Mouse (Mus musculus) stomach, embryonic 14.5 days (tissue): ENCODE data around the gene Ptbp3. TPM values are rescaled to one million over a fixed set of nuclear protein-coding genes. Genes with fewer than 3 reads are reported as not detected.

Experiments used
- ATAC-seq: fragments of 200-750 bp; cut with Nextera tagmentation; 2 replicates; pipeline ENCODE4 v1.8.0; 2017; ENCODE audit warnings: low read depth, moderate TSS enrichment; ENCODE audit not compliant: insufficient number of reproducible peaks, insufficient read depth, low FRiP score
- H3K27ac ChIP-seq: fragments of 300-500 bp; sonication (generic); 2 replicates; pipeline ENCODE4 v1.5.1; 2014; ENCODE audit warnings: mild to moderate bottlenecking, low read length, moderate library complexity, mixed read lengths
- H3K27me3 ChIP-seq: fragments of 300-500 bp; sonication (generic); 2 replicates; pipeline ENCODE4 v1.6.1; 2014; ENCODE audit warnings: low read length, control low read depth, mixed read lengths; ENCODE audit not compliant: control insufficient read depth, insufficient read depth
- H3K36me3 ChIP-seq: fragments of 300-500 bp; sonication (generic); 2 replicates; pipeline ENCODE4 v1.6.1; 2014; ENCODE audit warnings: mild to moderate bottlenecking, control low read depth, low read length, moderate library complexity, mixed read lengths; ENCODE audit not compliant: control insufficient read depth, insufficient read depth
- H3K4me1 ChIP-seq: fragments of 300-500 bp; sonication (generic); 2 replicates; pipeline ENCODE4 v1.6.1; 2014; ENCODE audit warnings: low read length, control low read depth, mixed read lengths; ENCODE audit not compliant: control insufficient read depth, insufficient read depth
- H3K4me2 ChIP-seq: fragments of 300-500 bp; sonication (generic); replicated peaks from 2 replicates; pipeline ENCODE4 v1.6.1; 2014; ENCODE audit warnings: low read depth, low read length, control low read depth
- H3K4me3 ChIP-seq: fragments of 300-500 bp; sonication (generic); 2 replicates; pipeline ENCODE4 v1.5.1; 2014; ENCODE audit warnings: low read depth, low read length, control low read depth
- H3K9ac ChIP-seq: fragments of 300-500 bp; sonication (generic); replicated peaks from 2 replicates; pipeline ENCODE4 v1.6.1; 2014; ENCODE audit warnings: low read depth, mild to moderate bottlenecking, control low read depth, low read length, moderate library complexity, mixed read lengths
- H3K9me3 ChIP-seq: fragments of 300-500 bp; sonication (generic); 2 replicates; pipeline ENCODE4 v1.6.1; 2016; ENCODE audit warnings: low read depth, low read length, control low read depth; ENCODE audit not compliant: control insufficient read depth
- WGBS: fragments of 180-500 bp; shearing (Covaris S2); extraction: QIAGEN DNeasy Blood & Tissue Kit; methylation state at CpG from one replicate; pipeline ENCODE4 v1.1.7; 2014; 5-methylcytosine and 5-hydroxymethylcytosine counted together
- polyA plus RNA-seq: library from polyadenylated mRNA; unstranded; fragments of >200 nt; fragmentation: Nextera tagmentation; extraction: Ambion mirVana; gene quantifications from 2 replicates; pipeline ENCODE4 v1.2.1, GENCODE M21; 2014

Ptbp3 gene
- polyA plus RNA-seq, 1 experiment from 2014 or later = 76.0 TPM

DNA sequence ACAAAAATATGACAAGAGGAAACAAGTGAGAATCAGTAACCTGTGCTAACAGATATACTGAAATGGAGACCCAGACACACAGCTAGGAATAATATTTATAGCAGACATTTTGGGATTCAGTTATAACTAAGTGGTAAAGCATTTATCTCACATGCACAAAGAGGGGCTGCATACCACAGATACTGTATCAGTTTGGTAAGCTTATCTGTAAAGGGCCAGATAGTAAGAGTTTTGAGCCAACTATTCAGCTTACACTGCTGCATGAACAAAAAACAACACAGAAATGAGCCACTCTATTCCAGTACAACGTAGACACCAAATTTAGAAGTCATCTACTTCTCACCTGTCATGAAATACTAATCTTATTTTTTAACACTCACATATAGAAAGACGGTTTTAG, 15.9 kb downstream of the Ptbp3 start:
- Histone ChIP-seq H3K27ac (no peak overlapping the region), H3K9ac (no peak overlapping the region), H3K36me3 (no peaks in the 10 kb centered on the region), H3K27me3 (no peaks in the 10 kb centered on the region), H3K4me1 (0 out of 2 replicates have a peak, but pooled peaks cover 2% of the 10 kb centered on the region), H3K9me3 (no peaks in the 10 kb centered on the region), H3K4me3 (no peak overlapping the region), H3K4me2 (no peak overlapping the region)
- no peak for ATAC-seq
- 57% methylated on average over 2 of the region's 2 CpGs for WGBS

DNA sequence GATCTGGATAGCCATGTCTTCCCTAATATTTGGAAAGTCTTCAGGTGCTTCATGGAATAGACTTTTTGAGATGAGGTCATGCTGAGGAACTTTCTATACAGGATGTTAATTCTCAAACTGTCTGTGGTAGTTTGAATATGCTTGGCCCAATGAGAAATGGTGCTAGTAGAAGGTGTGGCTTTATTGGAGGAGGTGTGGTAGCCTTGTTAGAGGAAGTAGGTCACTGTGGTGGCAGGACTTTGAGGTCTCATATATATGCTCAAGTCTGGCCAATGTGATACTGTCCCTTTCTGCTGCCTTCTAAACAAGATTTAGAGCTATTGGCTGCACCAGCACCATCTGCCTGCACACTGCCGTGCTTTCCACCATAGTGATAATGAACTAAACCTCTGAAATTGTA, 18.0 kb downstream of the Ptbp3 start:
- 83% methylated on average over 1 of the region's 1 CpGs for WGBS
- Histone ChIP-seq H3K9me3 (no peaks in the 10 kb centered on the region), H3K36me3 (no peaks in the 10 kb centered on the region)

DNA sequence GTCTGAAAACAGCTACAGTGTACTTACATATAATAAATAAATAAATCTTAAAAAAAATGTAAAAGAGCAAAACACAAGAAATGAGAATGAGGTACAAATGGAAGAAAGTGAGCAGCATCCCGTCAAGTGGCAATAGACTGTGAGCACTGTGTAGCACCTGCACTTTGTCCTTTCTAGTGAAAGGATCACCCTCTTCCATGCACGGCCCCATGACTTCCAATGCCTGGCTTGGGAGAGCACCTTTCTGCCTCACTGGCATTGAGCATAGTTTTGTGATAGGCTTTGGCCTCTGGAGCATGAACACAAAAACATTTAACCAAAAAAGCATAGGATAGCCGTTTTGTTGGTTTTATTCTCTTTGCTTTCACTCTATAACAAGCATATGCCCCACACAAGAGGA, 21.7 kb downstream of the Ptbp3 start:
- no peak overlapping the region for H3K4me3 ChIP-seq
- peaks cover 6% of the 10 kb centered on the region; the same call in 1 of the 2 replicates for H3K36me3 ChIP-seq
- ATAC-seq = no peak
- no peaks in the 10 kb centered on the region for H3K4me1 ChIP-seq
- H3K4me2 ChIP-seq = no peak overlapping the region
- no peak overlapping the region for H3K9ac ChIP-seq
- WGBS = 86% methylated on average over 3 of the region's 3 CpGs
- H3K9me3 ChIP-seq = no peaks in the 10 kb centered on the region
- no peak overlapping the region for H3K27ac ChIP-seq
- no peaks in the 10 kb centered on the region for H3K27me3 ChIP-seq

More for the DNA sequence above, 18.0 kb downstream of the Ptbp3 start:
- H3K27me3 ChIP-seq = no peaks in the 10 kb centered on the region
- no peak for ATAC-seq
- H3K4me1 ChIP-seq = 0 out of 2 replicates have a peak, but pooled peaks cover 2% of the 10 kb centered on the region
- no peak overlapping the region for H3K4me3 ChIP-seq
- H3K27ac ChIP-seq = no peak overlapping the region
- H3K9ac ChIP-seq = no peak overlapping the region
- no peak overlapping the region for H3K4me2 ChIP-seq

DNA sequence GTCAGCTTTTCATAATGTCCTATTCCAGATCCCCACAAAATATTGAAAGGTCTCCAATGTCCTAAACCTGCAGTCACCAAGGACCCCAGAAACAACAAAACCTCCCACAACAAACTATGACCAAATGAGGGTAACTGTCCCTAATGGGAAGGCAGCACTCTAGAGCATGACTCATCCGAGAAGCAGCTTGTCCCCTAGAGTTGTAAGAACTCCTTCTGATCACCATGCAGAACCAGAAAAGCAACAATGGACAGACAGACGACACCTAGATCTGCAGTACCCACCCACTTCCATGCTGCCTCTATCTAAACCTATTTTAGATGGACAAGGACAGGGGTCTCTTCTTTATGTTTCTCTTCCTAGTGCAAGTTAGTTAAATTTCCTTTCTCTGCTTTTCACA, 22.4 kb downstream of the Ptbp3 start:
- Histone ChIP-seq H3K27ac (no peak overlapping the region), H3K36me3 (peaks cover 6% of the 10 kb centered on the region; the same call in 1 of the 2 replicates), H3K9ac (no peak overlapping the region), H3K4me3 (no peak overlapping the region), H3K9me3 (no peaks in the 10 kb centered on the region), H3K4me1 (no peaks in the 10 kb centered on the region), H3K27me3 (no peaks in the 10 kb centered on the region), H3K4me2 (no peak overlapping the region)
- WGBS = 55% methylated on average over 2 of the region's 2 CpGs
- ATAC-seq = no peak

DNA sequence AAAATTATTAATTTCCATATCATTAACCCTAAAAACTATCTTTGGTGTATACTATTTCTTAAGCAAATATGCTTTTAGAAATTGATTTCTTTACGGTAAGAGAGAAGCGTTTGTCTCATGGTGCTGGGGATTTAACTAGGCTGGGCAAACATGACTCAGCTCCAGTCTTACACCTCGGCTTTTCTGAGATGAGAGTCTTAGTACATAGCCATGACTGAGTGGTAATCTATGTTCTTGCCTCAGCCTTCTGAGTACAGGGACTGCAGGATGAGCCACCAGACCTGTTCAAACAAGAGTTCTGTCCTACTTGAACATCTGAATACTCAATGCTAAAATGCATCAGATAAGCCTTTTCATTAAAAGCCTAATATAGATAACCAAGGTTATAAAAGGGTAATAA, 24.3 kb downstream of the Ptbp3 start:
- ATAC-seq = no peak
- Histone ChIP-seq H3K4me1 (no peaks in the 10 kb centered on the region), H3K27ac (no peak overlapping the region), H3K9ac (no peak overlapping the region), H3K4me2 (no peak overlapping the region), H3K9me3 (no peaks in the 10 kb centered on the region), H3K27me3 (no peaks in the 10 kb centered on the region), H3K36me3 (peaks cover 6% of the 10 kb centered on the region; the same call in 1 of the 2 replicates), H3K4me3 (no peak overlapping the region)
- WGBS = 60% methylated on average over 3 of the region's 3 CpGs

DNA sequence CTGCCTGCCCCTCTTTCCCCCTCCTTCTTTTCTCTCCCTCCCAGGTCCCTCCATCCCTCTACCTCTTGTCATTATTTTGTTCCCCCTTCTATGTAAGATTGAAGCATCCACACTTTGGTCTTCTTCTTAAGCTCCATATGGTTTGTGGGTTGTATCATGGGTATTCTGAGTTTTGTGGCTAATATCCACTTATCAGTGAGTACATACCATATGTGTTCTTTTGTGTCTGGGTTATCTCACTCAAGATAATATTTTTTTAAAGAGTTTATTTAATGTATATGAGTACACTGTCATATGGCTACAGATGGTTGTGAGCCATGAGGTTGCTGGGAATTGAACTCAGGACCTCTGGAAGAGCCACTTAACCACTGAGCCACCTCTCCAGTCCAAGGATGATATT, 38.8 kb downstream of the Ptbp3 start:
- no peaks in the 10 kb centered on the region for H3K27me3 ChIP-seq
- no peak overlapping the region for H3K9ac ChIP-seq
- peaks cover 8% of the 10 kb centered on the region; the same call in 1 of the 2 replicates for H3K36me3 ChIP-seq
- no peak overlapping the region for H3K27ac ChIP-seq
- H3K9me3 ChIP-seq = no peaks in the 10 kb centered on the region
- no peak overlapping the region for H3K4me2 ChIP-seq
- no peaks in the 10 kb centered on the region for H3K4me1 ChIP-seq
- no peak for ATAC-seq
- no peak overlapping the region for H3K4me3 ChIP-seq

DNA sequence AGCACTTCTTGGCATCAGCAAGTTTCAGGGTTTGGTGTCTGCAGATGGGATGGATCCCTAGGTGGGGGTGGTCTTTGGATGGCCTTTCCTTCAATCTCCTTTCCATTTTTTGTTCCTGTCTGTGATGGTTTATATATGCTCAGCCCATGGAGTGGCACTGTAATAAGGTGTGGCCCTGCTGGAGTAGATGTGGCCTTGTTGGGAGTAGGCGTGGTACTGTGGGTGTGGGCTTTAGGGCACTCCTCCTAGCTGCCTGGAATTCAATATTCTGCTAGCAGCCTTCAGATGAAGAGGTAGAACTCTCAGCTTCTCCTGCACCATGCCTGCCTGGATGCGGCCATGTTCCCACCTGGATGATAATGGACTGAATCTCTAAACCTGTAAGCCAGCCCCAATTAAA, 39.6 kb downstream of the Ptbp3 start:
- H3K4me2 ChIP-seq = no peak overlapping the region
- no peak overlapping the region for H3K9ac ChIP-seq
- 91% methylated on average over 2 of the region's 2 CpGs for WGBS
- peaks cover 8% of the 10 kb centered on the region; the same call in 1 of the 2 replicates for H3K36me3 ChIP-seq
- H3K4me1 ChIP-seq = no peaks in the 10 kb centered on the region
- H3K9me3 ChIP-seq = no peaks in the 10 kb centered on the region
- no peak for ATAC-seq
- no peaks in the 10 kb centered on the region for H3K27me3 ChIP-seq
- no peak overlapping the region for H3K4me3 ChIP-seq
- no peak overlapping the region for H3K27ac ChIP-seq

DNA sequence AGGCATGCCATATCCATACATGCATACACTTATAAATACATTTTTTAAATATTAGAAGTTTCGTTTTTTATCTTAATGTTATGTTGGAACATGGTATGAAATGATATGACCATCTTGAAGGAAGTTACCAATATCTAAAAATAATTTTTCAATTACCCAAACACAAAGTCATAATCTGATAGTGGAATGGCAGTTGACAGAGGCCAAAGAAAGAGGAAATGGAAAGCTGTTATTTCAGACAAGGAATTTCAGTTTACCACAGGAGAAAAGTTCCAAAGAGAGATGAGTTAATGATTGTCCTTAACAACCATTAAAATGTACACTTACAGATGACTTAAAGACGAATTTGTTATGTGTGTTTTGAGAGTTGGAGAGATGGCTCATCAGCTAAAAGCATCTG, 41.4 kb downstream of the Ptbp3 start:
- H3K36me3 ChIP-seq = peaks cover 6% of the 10 kb centered on the region; the same call in 1 of the 2 replicates

DNA sequence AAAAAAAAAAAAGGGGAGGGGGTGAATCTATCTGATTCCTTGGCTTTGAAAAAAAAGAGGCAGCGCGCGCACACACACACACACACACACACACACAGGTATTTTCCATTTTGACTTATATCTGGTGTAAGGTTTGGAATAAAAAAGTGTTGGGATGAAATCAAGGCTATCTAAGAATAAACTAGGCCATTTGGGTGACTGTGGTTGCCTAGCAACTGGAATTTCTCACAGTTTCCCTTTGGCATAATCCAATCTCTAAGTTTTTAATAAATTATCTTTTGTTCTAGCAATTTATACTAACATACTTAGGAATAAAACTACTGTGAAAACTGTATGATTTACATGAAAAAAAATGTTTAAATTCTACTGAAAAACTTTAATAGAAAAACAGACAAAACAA, 42.5 kb downstream of the Ptbp3 start:
- WGBS = 95% methylated on average over 3 of the region's 3 CpGs
- no peak overlapping the region for H3K27ac ChIP-seq
- no peak for ATAC-seq

More for the DNA sequence above, 41.4 kb downstream of the Ptbp3 start:
- Histone ChIP-seq H3K4me2 (no peak overlapping the region), H3K4me1 (no peaks in the 10 kb centered on the region), H3K9me3 (no peaks in the 10 kb centered on the region), H3K27ac (no peak overlapping the region), H3K9ac (no peak overlapping the region), H3K27me3 (no peaks in the 10 kb centered on the region), H3K4me3 (no peak overlapping the region)
- ATAC-seq = no peak
- whole genome bisulfite sequencing = 82% methylated on average over 2 of the region's 2 CpGs

More for the DNA sequence above, 42.5 kb downstream of the Ptbp3 start:
- Histone ChIP-seq H3K4me1 (no peaks in the 10 kb centered on the region), H3K9me3 (no peaks in the 10 kb centered on the region), H3K4me2 (no peak overlapping the region), H3K9ac (no peak overlapping the region), H3K27me3 (no peaks in the 10 kb centered on the region), H3K36me3 (peaks cover 4% of the 10 kb centered on the region; the same call in 1 of the 2 replicates), H3K4me3 (no peak overlapping the region)
